Mouse (Mus musculus) kidney, postnatal 0 days (tissue): ENCODE data around the gene Plod2. TPM values are rescaled to one million over a fixed set of nuclear protein-coding genes. Genes with fewer than 3 reads are reported as not detected.
A peak's percentile ranks its signal among the peaks of the same experiment; 100 is the strongest.

Experiments
- ATAC-seq: fragments of 200-750 bp; cut with Nextera tagmentation; replicated peaks from 2 replicates; pipeline ENCODE4 v1.8.0; 2017; ENCODE audit warnings: low read depth, moderate number of reproducible peaks, moderate TSS enrichment, moderate library complexity; ENCODE audit not compliant: low FRiP score
- DNase-seq: peaks from one replicate; pipeline ENCODE4 v3.0.0-alpha.2; 2016; ENCODE audit warnings: low spot score
- H3K27ac ChIP-seq: fragments of 300-500 bp; sonication (generic); 2 replicates; pipeline ENCODE4 v1.5.1; 2014; ENCODE audit warnings: mild to moderate bottlenecking
- H3K27me3 ChIP-seq: fragments of 300-500 bp; sonication (generic); 2 replicates; pipeline ENCODE4 v1.6.1; 2014; ENCODE audit warnings: low read length, mixed read lengths; ENCODE audit not compliant: insufficient read depth
- H3K36me3 ChIP-seq: fragments of 300-500 bp; sonication (generic); 2 replicates; pipeline ENCODE4 v1.6.1; 2014; ENCODE audit warnings: low read length, mixed read lengths; ENCODE audit not compliant: insufficient read depth
- H3K4me1 ChIP-seq: fragments of 300-500 bp; sonication (generic); replicated peaks from 2 replicates; pipeline ENCODE4 v1.6.1; 2014; ENCODE audit warnings: antibody characterized with exemption, low read length, mixed read lengths; ENCODE audit not compliant: insufficient read depth
- H3K4me2 ChIP-seq: fragments of 300-500 bp; sonication (generic); 2 replicates; pipeline ENCODE4 v1.6.1; 2014; ENCODE audit warnings: mild to moderate bottlenecking, low read length, moderate library complexity, mixed read lengths
- H3K4me3 ChIP-seq: fragments of 300-500 bp; sonication (generic); replicated peaks from 2 replicates; pipeline ENCODE4 v1.5.1; 2014; ENCODE audit warnings: low read depth, low read length
- H3K9ac ChIP-seq: fragments of 300-500 bp; sonication (generic); 2 replicates; pipeline ENCODE4 v1.6.1; 2014; ENCODE audit warnings: low read depth, low read length
- H3K9me3 ChIP-seq: fragments of 300-500 bp; sonication (generic); replicated peaks from 2 replicates; pipeline ENCODE4 v1.6.1; 2016; ENCODE audit warnings: low read length, inconsistent platforms, mixed read lengths
- CTCF ChIP-seq: IDR thresholded peaks from 2 replicates; pipeline ENCODE4 v1.5.1; 2016; ENCODE audit warnings: antibody characterized with exemption, low read depth, mild to moderate bottlenecking, moderate library complexity
- WGBS: fragments of 180-500 bp; shearing (Covaris S2); extraction: QIAGEN DNeasy Blood & Tissue Kit; methylation state at CpG from one replicate; pipeline ENCODE4 v1.1.7; 2014; 5-methylcytosine and 5-hydroxymethylcytosine counted together
- polyA plus RNA-seq: library from polyadenylated mRNA; unstranded; fragments of >200 nt; fragmentation: Nextera tagmentation; extraction: Ambion mirVana; gene quantifications from 2 replicates; pipeline ENCODE4 v1.2.1, GENCODE M21; 2015

Plod2 gene
- polyA plus RNA-seq, 1 experiment from 2014 or later = 37.1 TPM

DNA sequence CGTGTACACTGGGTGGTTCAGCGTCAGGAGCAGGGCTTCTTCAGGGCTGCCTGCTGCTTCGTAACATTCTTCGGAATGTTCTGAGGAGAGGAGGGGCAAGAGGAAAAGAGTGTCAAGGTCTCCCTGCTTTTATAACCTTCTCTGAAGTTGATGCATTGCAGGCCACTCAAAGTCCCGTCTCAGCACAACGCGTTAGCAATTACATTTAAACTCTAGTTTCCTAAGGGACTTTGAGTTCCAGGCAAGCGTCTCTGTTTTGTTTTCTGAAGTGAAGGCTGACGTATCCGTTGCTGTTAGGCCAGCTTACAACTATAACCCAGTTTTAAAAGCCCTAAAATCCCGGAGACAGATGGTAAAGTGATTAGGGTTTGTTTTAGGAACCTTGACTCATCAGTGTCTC lies 55.8 kb downstream of the Plod2 start:
- Histone ChIP-seq H3K27me3 (no peaks in the 10 kb centered on the region), H3K27ac (no peak overlapping the region; the same call in 1 of the 2 replicates), H3K4me1 (no peaks in the 10 kb centered on the region), H3K9me3 (no peaks in the 10 kb centered on the region), H3K9ac (no peak overlapping the region), H3K36me3 (0 out of 2 replicates have a peak, but pooled peaks cover 3% of the 10 kb centered on the region), H3K4me3 (no peak overlapping the region), H3K4me2 (no peak overlapping the region)
- 31% methylated on average over 11 of the region's 11 CpGs for WGBS
- no peak for TF ChIP-seq CTCF
- ATAC-seq (peak; percentile 36), DNase-seq (peak; percentile 44)

DNA sequence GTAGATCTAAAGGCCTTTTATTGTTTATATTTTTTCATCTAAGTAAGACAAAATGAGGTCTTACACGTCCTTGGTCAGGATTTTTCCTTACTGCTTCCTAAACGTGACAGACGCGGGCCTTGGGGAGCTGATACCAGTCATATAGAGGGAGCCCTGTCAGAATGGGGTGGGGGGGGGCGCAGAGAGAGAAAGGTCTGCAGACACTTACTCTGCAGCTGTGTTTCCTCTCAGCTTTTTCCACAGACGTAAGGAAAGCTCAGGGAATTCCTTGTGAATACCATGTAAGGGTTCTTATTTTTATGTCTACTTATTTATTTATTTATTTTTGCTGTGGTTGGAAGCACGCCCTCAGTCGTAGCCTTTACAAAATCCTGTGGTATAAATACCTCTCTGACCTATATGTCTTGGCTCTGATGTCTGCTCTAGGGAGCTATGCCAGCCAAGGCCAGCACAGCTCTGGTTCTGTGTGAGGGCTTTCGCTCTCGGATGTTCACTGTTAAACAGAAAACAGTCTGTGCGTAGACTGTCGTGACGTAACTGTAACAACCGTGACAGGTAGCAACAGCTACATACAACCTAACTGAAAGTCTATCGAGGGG lies 58.0 kb downstream of the Plod2 start:
- TF ChIP-seq CTCF = no peak
- DNase-seq (no peak), ATAC-seq (no peak)
- H3K4me1 ChIP-seq = no peaks in the 10 kb centered on the region
- no peaks in the 10 kb centered on the region for H3K27me3 ChIP-seq
- no peak overlapping the region for H3K4me3 ChIP-seq
- H3K27ac ChIP-seq = no peak overlapping the region
- H3K9ac ChIP-seq = no peak overlapping the region
- no peaks in the 10 kb centered on the region for H3K36me3 ChIP-seq
- H3K9me3 ChIP-seq = no peaks in the 10 kb centered on the region
- 85% methylated on average over 15 of the region's 15 CpGs for WGBS
- no peak overlapping the region for H3K4me2 ChIP-seq

DNA sequence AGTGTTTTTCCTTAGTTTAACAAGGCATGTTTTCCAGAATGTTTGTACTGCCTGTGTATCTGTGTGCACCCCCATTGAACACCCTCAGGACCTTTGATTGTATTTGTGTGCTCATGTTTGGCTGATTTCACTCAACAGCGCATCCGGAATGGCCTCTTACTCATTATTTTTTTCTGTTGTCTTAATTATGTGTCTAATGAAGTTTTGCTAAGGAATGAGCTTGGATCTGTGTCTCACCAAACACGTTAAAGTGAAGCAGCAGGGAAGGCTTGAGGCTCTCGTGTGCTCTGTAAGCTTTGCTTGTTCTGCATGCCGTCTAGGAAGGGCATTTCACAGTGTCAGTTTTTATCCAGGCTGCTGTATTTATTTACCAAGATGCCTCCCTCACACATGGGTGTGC lies 59.5 kb downstream of the Plod2 start:
- Histone ChIP-seq H3K36me3 (0 out of 2 replicates have a peak, but pooled peaks cover 10% of the 10 kb centered on the region), H3K9me3 (no peaks in the 10 kb centered on the region), H3K9ac (no peak overlapping the region), H3K4me1 (no peaks in the 10 kb centered on the region), H3K4me3 (no peak overlapping the region), H3K27me3 (no peaks in the 10 kb centered on the region), H3K4me2 (no peak overlapping the region), H3K27ac (no peak overlapping the region)
- ATAC-seq (no peak), DNase-seq (no peak)
- TF ChIP-seq CTCF = no peak
- 73% methylated on average over 5 of the region's 5 CpGs for WGBS

DNA sequence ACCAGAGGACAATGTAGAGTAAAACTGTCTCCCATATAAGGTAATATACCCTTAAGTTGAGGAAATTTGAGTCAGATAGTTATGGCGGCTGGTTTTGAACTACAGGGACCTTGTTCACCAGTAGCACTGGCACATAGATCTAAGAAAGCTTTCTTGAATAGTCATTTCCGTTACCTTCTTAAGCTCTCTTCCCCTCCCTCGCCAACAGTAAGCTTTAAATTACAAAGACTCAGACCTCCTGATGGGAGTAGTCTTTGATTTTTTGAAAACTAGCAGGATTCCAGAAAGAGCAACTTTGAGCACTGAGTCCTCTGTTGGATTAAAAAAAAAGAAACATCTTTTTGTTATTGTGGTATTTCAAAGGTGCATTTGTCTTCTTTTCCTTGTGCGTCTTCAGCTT lies 61.5 kb downstream of the Plod2 start:
- no peak for TF ChIP-seq CTCF
- no peak overlapping the region for H3K4me3 ChIP-seq
- no peaks in the 10 kb centered on the region for H3K27me3 ChIP-seq
- 81% methylated on average over 4 of the region's 4 CpGs for WGBS
- H3K27ac ChIP-seq = no peak overlapping the region
- no peak for ATAC-seq
- no peak overlapping the region for H3K4me2 ChIP-seq
- no peak for DNase-seq
- no peaks in the 10 kb centered on the region for H3K4me1 ChIP-seq
- no peak overlapping the region for H3K9ac ChIP-seq
- 0 out of 2 replicates have a peak, but pooled peaks cover 11% of the 10 kb centered on the region for H3K36me3 ChIP-seq
- H3K9me3 ChIP-seq = no peaks in the 10 kb centered on the region

DNA sequence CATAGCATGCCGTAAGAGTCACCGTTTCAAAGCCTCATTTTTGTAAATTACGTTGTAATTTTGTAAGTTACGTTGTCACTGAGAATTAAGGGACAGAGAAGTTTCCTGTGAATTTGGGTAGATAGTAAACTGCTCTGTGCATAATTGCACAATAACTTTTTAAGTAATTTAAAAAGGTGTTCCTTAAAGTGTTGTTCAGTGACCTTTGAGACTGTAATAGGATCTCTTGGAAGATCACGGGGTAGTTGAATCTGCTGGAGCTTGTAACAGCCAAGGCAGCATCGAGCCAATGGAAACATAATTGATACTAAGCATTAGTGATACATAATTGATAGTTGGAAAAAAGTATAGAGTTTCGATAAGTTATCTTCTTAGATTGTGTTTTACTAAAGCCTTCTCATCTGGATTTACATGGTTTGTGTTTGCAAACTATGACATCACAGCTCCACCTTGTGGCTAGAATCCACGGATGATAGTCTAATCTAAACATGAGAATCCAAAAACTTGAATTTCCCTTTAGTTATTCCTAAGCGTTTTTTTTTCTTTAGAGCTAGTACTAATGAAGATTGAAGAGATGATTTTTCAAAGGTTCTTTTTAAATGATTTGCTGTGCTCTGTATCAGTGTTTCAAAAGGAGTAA lies 68.7 kb downstream of the Plod2 start:
- Histone ChIP-seq H3K4me1 (no peaks in the 10 kb centered on the region), H3K4me3 (no peak overlapping the region), H3K4me2 (no peak overlapping the region), H3K9me3 (no peaks in the 10 kb centered on the region), H3K27me3 (no peaks in the 10 kb centered on the region), H3K27ac (no peak overlapping the region), H3K9ac (no peak overlapping the region), H3K36me3 (0 out of 2 replicates have a peak, but pooled peaks cover 8% of the 10 kb centered on the region)
- TF ChIP-seq CTCF = peak; percentile 79
- ATAC-seq (no peak), DNase-seq (peak; percentile 77)
- WGBS = 52% methylated on average over 9 of the region's 9 CpGs

DNA sequence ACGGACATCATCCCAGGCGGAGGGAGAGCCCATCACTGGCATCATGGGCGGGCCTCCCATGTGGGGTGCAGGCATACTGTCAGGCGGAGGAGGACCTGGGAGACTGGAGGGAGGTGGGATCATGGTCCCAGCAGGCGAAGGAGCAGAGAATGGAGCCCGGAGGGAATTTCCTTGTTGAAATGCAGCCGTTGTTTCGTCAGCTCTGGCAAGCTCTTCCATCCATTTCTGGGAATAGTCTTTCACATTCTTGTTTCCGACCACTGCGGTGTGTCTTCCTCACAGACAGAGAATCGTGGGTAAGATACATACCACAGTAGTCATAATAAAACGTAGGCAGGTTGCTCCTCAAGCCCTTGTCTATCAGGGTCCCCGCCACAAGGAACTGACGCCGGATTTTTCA lies 70.6 kb downstream of the Plod2 start:
- Histone ChIP-seq H3K4me3 (no peak overlapping the region), H3K36me3 (0 out of 2 replicates have a peak, but pooled peaks cover 4% of the 10 kb centered on the region), H3K27ac (no peak overlapping the region), H3K9me3 (no peaks in the 10 kb centered on the region), H3K27me3 (no peaks in the 10 kb centered on the region), H3K4me1 (no peaks in the 10 kb centered on the region), H3K9ac (no peak overlapping the region), H3K4me2 (no peak overlapping the region)
- DNase-seq (no peak), ATAC-seq (no peak)
- TF ChIP-seq CTCF = no peak
- 92% methylated on average over 15 of the region's 15 CpGs for WGBS
